Mouse (Mus musculus) hindbrain, embryonic 16.5 days (tissue): ENCODE measurements around the gene Fxn. TPM values are rescaled to one million over a fixed set of nuclear protein-coding genes. Genes with fewer than 3 reads are reported as not detected.

Experiments used
- ATAC-seq: fragments of 200-750 bp; cut with Nextera tagmentation; 2 replicates; pipeline ENCODE4 v1.8.0; 2017; ENCODE audit warnings: moderate TSS enrichment, moderate library complexity
- H3K27ac ChIP-seq: fragments of 300-500 bp; sonication (generic); 2 replicates; pipeline ENCODE4 v1.5.1; 2014; ENCODE audit warnings: low read depth, mild to moderate bottlenecking, control low read depth, low read length, moderate library complexity
- H3K27me3 ChIP-seq: fragments of 300-500 bp; sonication (generic); replicated peaks from 2 replicates; pipeline ENCODE4 v1.6.1; 2014; ENCODE audit warnings: low read length; ENCODE audit not compliant: control insufficient read depth, insufficient read depth
- H3K36me3 ChIP-seq: fragments of 300-500 bp; sonication (generic); 2 replicates; pipeline ENCODE4 v1.6.1; 2014; ENCODE audit warnings: mild to moderate bottlenecking, low read length, moderate library complexity, mixed read lengths; ENCODE audit not compliant: control insufficient read depth, insufficient read depth
- H3K4me1 ChIP-seq: fragments of 300-500 bp; sonication (generic); 2 replicates; pipeline ENCODE4 v1.6.1; 2014; ENCODE audit warnings: low read depth, low read length; ENCODE audit not compliant: control insufficient read depth, insufficient read depth
- H3K4me2 ChIP-seq: fragments of 300-500 bp; sonication (generic); 2 replicates; pipeline ENCODE4 v1.6.1; 2014; ENCODE audit warnings: mild to moderate bottlenecking, low read length, control low read depth, moderate library complexity
- H3K4me3 ChIP-seq: fragments of 300-500 bp; sonication (generic); 2 replicates; pipeline ENCODE4 v1.5.1; 2014; ENCODE audit warnings: mild to moderate bottlenecking, low read length, control low read depth, moderate library complexity
- H3K9ac ChIP-seq: fragments of 300-500 bp; sonication (generic); 2 replicates; pipeline ENCODE4 v1.6.1; 2014; ENCODE audit warnings: low read depth, mild to moderate bottlenecking, control low read depth, low read length, moderate library complexity
- H3K9me3 ChIP-seq: fragments of 300-500 bp; sonication (generic); 2 replicates; pipeline ENCODE4 v1.6.1; 2014; ENCODE audit warnings: mild to moderate bottlenecking, low read length, moderate library complexity; ENCODE audit not compliant: control insufficient read depth
- WGBS: fragments of 180-500 bp; shearing (Covaris S2); extraction: QIAGEN DNeasy Blood & Tissue Kit; methylation state at CpG from one replicate; pipeline ENCODE4 v1.1.7; 2014; 5-methylcytosine and 5-hydroxymethylcytosine counted together
- polyA plus RNA-seq: library from polyadenylated mRNA; unstranded; fragments of >200 nt; fragmentation: Nextera tagmentation; extraction: Ambion mirVana; gene quantifications from 2 replicates; pipeline ENCODE4 v1.2.1, GENCODE M21; 2015

The Fxn gene
- polyA plus RNA-seq, 1 experiment from 2014 or later = 41.4 TPM

DNA sequence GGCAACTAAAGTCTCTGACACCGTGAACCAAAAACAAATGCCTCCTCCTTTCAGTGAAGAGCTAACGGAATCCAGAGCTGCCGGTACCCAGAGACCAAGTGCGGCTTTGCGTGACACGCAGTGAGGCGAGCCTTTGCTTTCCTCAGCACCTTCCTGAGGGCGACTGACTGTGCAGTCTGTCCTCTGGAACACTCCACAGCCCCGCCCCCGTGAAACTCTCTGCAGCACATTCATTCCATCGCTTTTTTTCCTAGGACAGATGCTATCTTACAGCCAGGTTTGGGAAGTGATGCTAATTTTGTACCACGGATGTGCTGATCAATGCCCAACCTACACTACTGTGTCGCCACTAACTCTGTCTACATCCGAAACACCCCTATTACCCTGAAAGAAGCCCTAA lies 17.7 kb downstream of the Fxn start:
- H3K4me2 ChIP-seq = no peak overlapping the region
- ATAC-seq = no peak
- H3K9ac ChIP-seq = no peak overlapping the region
- no peak overlapping the region for H3K4me3 ChIP-seq
- no peaks in the 10 kb centered on the region for H3K27me3 ChIP-seq
- H3K36me3 ChIP-seq = peaks cover 8% of the 10 kb centered on the region; the same call in 1 of the 2 replicates
- H3K9me3 ChIP-seq = no peaks in the 10 kb centered on the region
- 93% methylated on average over 14 of the region's 14 CpGs for WGBS
- no peak overlapping the region for H3K27ac ChIP-seq
- no peaks in the 10 kb centered on the region for H3K4me1 ChIP-seq

DNA sequence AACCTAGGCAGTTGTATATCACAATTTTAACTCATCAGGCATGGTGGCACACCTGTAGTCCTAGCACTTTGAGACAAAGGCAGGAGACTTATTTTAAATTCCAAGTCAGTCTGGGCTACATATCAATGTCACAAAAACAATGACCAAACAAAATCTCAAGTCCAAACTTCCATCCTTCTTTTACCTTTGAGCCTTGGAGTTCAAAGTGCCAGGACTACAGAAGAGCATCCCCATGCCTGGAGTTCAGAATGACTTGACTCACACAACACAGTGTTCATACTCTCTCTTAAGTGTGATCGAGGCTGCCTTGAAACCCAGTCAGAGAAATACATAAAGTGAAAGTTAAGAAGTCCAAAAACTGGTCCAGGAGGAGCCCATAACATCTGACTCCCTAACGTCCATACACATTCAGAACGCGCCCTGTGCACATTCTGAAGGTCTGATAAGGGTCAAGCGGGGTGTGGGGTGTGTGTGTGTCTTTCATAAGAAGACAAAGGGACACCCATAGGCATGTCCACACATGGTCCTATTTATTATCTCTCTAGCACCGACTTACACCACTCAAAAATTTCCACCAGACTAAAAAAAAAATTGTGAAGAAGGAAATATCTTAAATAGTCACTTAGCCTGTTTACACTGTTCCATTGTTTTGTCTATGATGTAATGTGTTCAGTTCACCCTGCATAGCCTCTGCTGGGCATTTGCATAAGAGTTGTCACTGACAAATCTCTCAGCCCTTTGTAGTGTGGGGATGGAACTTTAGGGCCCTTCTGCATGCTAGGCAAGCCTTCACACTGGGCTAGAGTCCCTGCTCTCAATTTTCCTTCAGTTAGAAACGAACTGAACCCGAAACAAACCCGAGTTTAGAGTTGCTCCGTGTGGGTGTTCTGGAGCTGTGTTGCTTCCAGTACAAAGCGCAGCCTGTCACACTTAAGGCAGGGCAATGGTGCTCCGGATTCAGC lies 20.7 kb downstream of the Fxn start:
- Histone ChIP-seq H3K9me3 (no peaks in the 10 kb centered on the region), H3K27ac (no peak overlapping the region), H3K4me3 (no peak overlapping the region), H3K4me2 (no peak overlapping the region), H3K4me1 (no peaks in the 10 kb centered on the region), H3K9ac (no peak overlapping the region), H3K36me3 (peaks cover 6% of the 10 kb centered on the region; the same call in 1 of the 2 replicates), H3K27me3 (no peaks in the 10 kb centered on the region)
- ATAC-seq = peak; percentile 75
- WGBS = 43% methylated on average over 12 of the region's 12 CpGs

DNA sequence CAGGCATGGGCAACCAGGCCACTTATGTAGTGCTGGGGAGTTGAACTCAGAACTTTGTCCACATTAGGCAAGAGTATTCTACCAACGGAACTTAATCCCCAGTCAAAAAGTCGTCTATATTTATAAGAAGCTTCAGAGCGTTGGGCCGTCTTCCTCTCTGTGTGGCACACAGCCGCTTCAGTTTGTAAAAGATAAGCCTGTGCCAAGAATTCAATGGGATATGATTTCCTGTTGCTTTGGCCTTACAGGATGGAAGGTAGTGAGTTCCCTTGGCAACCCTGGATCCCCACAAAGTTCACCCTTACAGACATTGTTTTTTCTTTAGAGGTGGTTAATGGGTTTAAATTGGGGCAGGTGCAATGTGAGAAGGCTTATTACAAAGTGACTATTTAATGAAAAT lies 22.0 kb downstream of the Fxn start:
- H3K27ac ChIP-seq = no peak overlapping the region
- H3K9ac ChIP-seq = no peak overlapping the region
- H3K4me1 ChIP-seq = no peaks in the 10 kb centered on the region
- no peak overlapping the region for H3K4me2 ChIP-seq
- H3K27me3 ChIP-seq = no peaks in the 10 kb centered on the region
- ATAC-seq = no peak
- H3K9me3 ChIP-seq = no peaks in the 10 kb centered on the region
- no peak overlapping the region for H3K4me3 ChIP-seq
- peaks cover 2% of the 10 kb centered on the region; the same call in 1 of the 2 replicates for H3K36me3 ChIP-seq
- 75% methylated on average over 5 of the region's 5 CpGs for WGBS

DNA sequence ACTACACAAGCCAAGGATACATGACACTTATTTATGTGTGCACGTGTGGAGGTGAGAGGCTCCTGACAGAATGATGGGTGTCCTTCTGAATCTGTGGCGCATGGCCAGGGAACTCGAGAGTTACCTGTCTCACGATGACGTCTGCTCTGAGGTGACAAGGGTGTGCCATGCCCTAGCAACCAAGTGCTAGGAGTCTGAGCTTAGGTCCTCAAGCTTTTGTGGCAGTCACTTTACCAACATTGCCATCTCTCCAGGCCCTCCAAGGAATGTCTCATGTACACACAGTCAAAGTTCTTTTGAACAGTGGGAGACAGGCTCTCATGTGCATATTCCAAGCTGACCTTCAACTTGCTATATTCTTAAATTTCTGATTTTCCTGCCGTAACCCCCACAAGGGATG lies 22.4 kb downstream of the Fxn start:
- no peak overlapping the region for H3K27ac ChIP-seq
- WGBS = 92% methylated on average over 6 of the region's 6 CpGs
- H3K4me3 ChIP-seq = no peak overlapping the region
- peaks cover 2% of the 10 kb centered on the region; the same call in 1 of the 2 replicates for H3K36me3 ChIP-seq
- no peak for ATAC-seq
- H3K9me3 ChIP-seq = no peaks in the 10 kb centered on the region
- H3K4me1 ChIP-seq = no peaks in the 10 kb centered on the region
- H3K4me2 ChIP-seq = no peak overlapping the region
- no peaks in the 10 kb centered on the region for H3K27me3 ChIP-seq
- no peak overlapping the region for H3K9ac ChIP-seq

DNA sequence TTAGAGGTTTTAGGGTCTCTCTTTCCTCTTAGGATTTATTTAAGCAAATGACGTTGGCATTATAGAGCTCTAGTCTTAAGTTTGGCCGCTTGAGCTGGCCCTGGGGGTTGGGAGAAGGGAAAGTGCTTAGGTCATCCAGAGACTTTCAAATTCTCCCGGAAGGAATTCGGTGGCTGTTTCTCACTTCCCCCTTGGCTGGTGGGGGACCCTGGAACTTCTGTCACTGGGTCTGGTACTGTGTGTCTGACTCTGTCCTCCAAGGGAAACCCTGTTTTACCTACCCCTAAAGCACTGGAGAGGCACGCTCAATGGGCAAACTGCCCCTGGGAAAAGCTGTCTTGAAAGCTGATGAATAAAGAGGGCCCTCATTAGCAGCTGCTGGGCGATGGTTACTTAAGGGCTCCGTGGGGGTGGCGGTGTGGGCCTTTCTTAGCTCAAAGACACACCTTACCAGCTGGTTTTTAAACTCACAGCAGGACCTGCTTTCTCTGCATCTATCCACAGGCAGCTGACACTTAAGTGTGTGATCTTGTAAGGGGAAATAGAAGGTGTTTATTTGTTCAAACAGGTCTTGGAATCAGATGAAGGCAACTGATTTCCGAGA lies 26.6 kb downstream of the Fxn start:
- H3K4me2 ChIP-seq = no peak overlapping the region
- 35% methylated on average over 9 of the region's 9 CpGs for WGBS
- 0 out of 2 replicates have a peak, but pooled peaks have one; percentile 30 for ATAC-seq
- no peaks in the 10 kb centered on the region for H3K36me3 ChIP-seq
- H3K9ac ChIP-seq = no peak overlapping the region
- H3K27me3 ChIP-seq = no peaks in the 10 kb centered on the region
- H3K4me3 ChIP-seq = no peak overlapping the region
- peaks cover 5% of the 10 kb centered on the region; the same call in 1 of the 2 replicates for H3K4me1 ChIP-seq
- no peaks in the 10 kb centered on the region for H3K9me3 ChIP-seq
- no peak overlapping the region for H3K27ac ChIP-seq

DNA sequence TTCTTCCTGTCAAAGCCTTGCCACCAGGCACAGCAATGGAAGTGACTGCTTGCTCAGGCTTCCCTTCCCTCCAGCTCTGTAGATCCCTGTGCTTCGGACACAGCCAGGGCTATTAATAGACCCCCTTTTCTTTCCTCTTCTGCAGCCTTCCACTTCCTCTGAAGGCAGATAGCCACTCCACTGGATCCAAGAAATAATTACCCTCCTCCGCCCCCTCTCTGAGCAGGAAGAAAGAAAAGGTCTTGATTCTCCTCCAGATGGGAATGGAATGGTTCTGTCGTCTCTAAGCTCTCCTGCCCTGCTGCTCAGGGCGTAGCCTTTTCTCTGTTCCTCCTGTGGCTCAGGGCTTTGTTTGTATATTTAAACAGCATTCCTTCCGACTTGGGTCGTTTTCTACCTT lies 28.5 kb downstream of the Fxn start:
- no peaks in the 10 kb centered on the region for H3K9me3 ChIP-seq
- H3K27ac ChIP-seq = no peak overlapping the region
- H3K27me3 ChIP-seq = no peaks in the 10 kb centered on the region
- no peak; the same call in 1 of the 2 replicates for ATAC-seq
- 12% methylated on average over 6 of the region's 6 CpGs for WGBS
- H3K4me2 ChIP-seq = no peak overlapping the region
- no peak overlapping the region for H3K9ac ChIP-seq
- H3K4me3 ChIP-seq = no peak overlapping the region
- H3K4me1 ChIP-seq = peaks cover 5% of the 10 kb centered on the region; the same call in 1 of the 2 replicates
- H3K36me3 ChIP-seq = no peaks in the 10 kb centered on the region

DNA sequence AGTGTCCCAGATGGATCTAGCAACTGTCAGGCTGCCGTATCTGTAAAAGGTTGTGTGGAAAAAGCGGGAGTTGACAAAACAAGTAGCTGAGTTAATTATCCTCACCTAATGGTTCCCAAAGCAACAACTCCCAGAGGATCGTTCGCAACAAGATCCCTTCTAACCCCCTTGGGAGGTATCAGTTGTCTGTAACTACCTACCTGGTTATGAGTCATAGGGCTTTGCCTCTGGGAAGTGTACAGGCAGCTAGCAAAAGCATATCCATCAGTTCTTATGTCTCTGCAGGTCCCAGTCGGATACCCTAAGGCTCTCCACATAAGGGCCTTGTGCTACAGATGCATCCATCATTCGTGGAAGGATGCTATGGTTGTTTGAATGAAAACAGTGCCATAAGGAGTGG lies 37.1 kb downstream of the Fxn start:
- Histone ChIP-seq H3K4me1 (no peaks in the 10 kb centered on the region; the same call in 1 of the 2 replicates), H3K36me3 (no peaks in the 10 kb centered on the region), H3K27me3 (no peaks in the 10 kb centered on the region), H3K27ac (no peak overlapping the region), H3K9me3 (no peaks in the 10 kb centered on the region), H3K9ac (no peak overlapping the region), H3K4me2 (no peak overlapping the region), H3K4me3 (no peak overlapping the region)
- no peak for ATAC-seq
- 81% methylated on average over 6 of the region's 6 CpGs for WGBS

DNA sequence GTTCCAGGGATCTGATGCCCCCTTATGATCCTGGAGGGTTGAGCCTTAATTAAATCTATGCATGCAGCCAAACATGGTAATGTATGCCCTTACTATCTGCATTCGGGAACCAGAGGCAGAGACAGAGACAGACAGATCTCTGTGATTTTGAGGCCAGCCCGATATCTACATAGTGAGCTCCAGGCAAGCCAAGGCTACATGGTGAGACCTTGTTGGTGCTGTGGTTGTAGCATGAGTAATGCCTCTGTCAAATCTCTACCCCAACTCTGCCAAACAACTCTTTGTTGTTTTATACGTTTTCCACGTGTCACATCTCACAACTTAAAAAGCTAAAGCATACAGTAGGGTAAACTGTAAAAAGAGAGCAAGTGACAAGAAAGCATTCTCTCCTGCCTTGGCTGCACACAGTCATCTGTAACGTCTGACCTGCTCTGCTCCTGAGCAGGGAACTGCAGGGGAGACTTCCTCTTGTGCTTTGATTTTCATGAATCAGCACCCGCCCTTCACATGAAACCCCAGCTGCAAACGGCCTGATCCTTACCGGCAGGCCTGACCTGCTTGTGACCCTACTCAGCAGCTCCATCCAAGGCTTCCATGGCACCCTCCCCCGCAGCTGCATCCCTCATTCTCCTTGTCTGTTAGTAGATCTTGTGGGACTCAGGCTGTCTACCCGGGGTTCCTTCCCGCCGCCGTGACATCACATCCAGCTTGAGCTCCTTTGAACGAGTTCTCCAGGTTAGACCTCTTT lies 38.4 kb downstream of the Fxn start:
- ATAC-seq = no peak
- Histone ChIP-seq H3K9ac (no peak overlapping the region), H3K4me3 (no peak overlapping the region), H3K4me2 (no peak overlapping the region), H3K9me3 (no peaks in the 10 kb centered on the region), H3K4me1 (no peaks in the 10 kb centered on the region; the same call in 1 of the 2 replicates), H3K27ac (no peak overlapping the region), H3K27me3 (no peaks in the 10 kb centered on the region), H3K36me3 (no peaks in the 10 kb centered on the region)
- WGBS = 29% methylated on average over 14 of the region's 14 CpGs

DNA sequence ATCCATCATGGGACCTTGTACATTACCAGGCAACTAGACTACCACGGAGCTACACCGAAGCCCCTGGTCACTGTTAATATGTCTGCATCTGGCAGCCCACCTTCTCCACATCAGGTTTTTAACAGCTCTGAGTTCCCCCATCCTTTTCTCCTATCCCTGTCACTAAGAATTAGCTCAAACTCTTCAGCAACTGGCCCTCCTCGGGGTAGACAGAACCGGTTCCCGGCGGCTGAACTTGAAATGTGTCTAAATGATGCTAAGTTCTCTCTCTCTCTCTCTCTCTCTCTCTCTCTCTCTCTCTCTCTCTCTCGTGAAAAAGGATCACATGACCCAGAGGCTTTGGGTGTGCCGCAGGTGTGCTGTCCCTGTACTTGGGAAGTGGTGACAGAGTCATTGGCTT lies 39.1 kb downstream of the Fxn start:
- H3K36me3 ChIP-seq = no peaks in the 10 kb centered on the region
- no peak for ATAC-seq
- no peaks in the 10 kb centered on the region; the same call in 1 of the 2 replicates for H3K4me1 ChIP-seq
- no peak overlapping the region for H3K4me2 ChIP-seq
- no peaks in the 10 kb centered on the region for H3K9me3 ChIP-seq
- 76% methylated on average over 8 of the region's 8 CpGs for WGBS
- no peak overlapping the region for H3K4me3 ChIP-seq
- H3K27ac ChIP-seq = no peak overlapping the region
- H3K9ac ChIP-seq = no peak overlapping the region
- H3K27me3 ChIP-seq = no peaks in the 10 kb centered on the region
